Mouse (Mus musculus) layer of hippocampus, adult 8-10 months (tissue): ENCODE measurements around the gene Ucp2. TPM values are rescaled to one million over a fixed set of nuclear protein-coding genes. Genes with fewer than 3 reads are reported as not detected.
"Not testable (repeated sequence)": the region's sequence is repeated elsewhere in the genome, so short reads cannot be mapped to it uniquely, and the experiment has no call there.

Experiments
- DNase-seq, 2 experiments: peaks; one replicate each; pipeline ENCODE4 v3.0.0; 2022; ENCODE audit warnings: low spot score in 2 of 2
- total RNA-seq, 4 experiments: library from RNA; stranded (reverse); gene quantifications; 2 replicates each; pipeline ENCODE4 v1.2.4; 2022

Gene Ucp2
- total RNA-seq, 4 experiments from 2014 or later, result 40.3 to 175 (median 106) TPM

- DNase-seq, result no peak
These were observed 13.9 kb upstream of the Ucp2 start for GRCm38 (mm10) chr7:100479100-100479822.

- no peak for DNase-seq
These were observed 13.3 kb upstream of the Ucp2 start for GRCm38 (mm10) chr7:100479823-100480164.

GRCm38 (mm10) chr7:100480175-100480574, 13.0 kb upstream of the Ucp2 start:
- DNase-seq, result no peak

GRCm38 (mm10) chr7:100482046-100482445, 11.1 kb upstream of the Ucp2 start:
- DNase-seq, result not testable (repeated sequence)

GRCm38 (mm10) chr7:100484493-100484892, 8.6 kb upstream of the Ucp2 start:
- no peak for DNase-seq

GRCm38 (mm10) chr7:100487301-100487700, 5.8 kb upstream of the Ucp2 start:
- no peak for DNase-seq

- DNase-seq, result no peak
These were observed 4.6 kb upstream of the Ucp2 start for GRCm38 (mm10) chr7:100488474-100489048.

- no peak for DNase-seq
These were observed 583 bp upstream of the Ucp2 start for GRCm38 (mm10) chr7:100492391-100493116.

- no peak for DNase-seq
These were observed 612 bp downstream of the Ucp2 start for GRCm38 (mm10) chr7:100493484-100494414.

GRCm38 (mm10) chr7:100494415-100494831, 1.3 kb downstream of the Ucp2 start:
- no peak for DNase-seq

GRCm38 (mm10) chr7:100495042-100495441, 1.9 kb downstream of the Ucp2 start:
- DNase-seq, result no peak

GRCm38 (mm10) chr7:100495581-100496251, 2.6 kb downstream of the Ucp2 start:
- peak; percentile 64 to 76 for DNase-seq

GRCm38 (mm10) chr7:100496371-100496770, 3.2 kb downstream of the Ucp2 start:
- no peak for DNase-seq

GRCm38 (mm10) chr7:100496791-100497190, 3.7 kb downstream of the Ucp2 start:
- no peak for DNase-seq

GRCm38 (mm10) chr7:100497402-100497801, 4.3 kb downstream of the Ucp2 start:
- DNase-seq, result no peak

GRCm38 (mm10) chr7:100497982-100498381, 4.8 kb downstream of the Ucp2 start:
- no peak for DNase-seq

GRCm38 (mm10) chr7:100499465-100499864, 6.3 kb downstream of the Ucp2 start:
- no peak for DNase-seq

- no peak for DNase-seq
These were observed 7.3 kb downstream of the Ucp2 start for GRCm38 (mm10) chr7:100500276-100500977.

- no peak for DNase-seq
These were observed 8.1 kb downstream of the Ucp2 start for GRCm38 (mm10) chr7:100501027-100501843.
